Mouse (Mus musculus) megakaryocyte progenitor cell, adult 5-6 weeks (primary cell): Measurements from ENCODE around the gene Taar7b. TPM values are rescaled to one million over a fixed set of nuclear protein-coding genes. Genes with fewer than 3 reads are reported as not detected.

Experiments used
- ATAC-seq: replicated peaks from 2 replicates; pipeline ENCODE4 v1.8.0; 2016; ENCODE audit warnings: mild to moderate bottlenecking, moderate TSS enrichment, inconsistent platforms; ENCODE audit not compliant: poor library complexity
- total RNA-seq, 2 experiments: library from RNA; stranded (forward) in 1 of 2; stranded (reverse) in 1 of 2; fragments of 157-497, 149-512 nt in 1 of 2; fragments of 200-1000 nt in 1 of 2; gene quantifications; 2 replicates each; pipeline versions ENCODE4 v1.2.3 to v1.2.4; 2015 to 2017

The Taar7b gene
- total RNA-seq (2015) (not detected in 2 replicates), total RNA-seq (2017) (not detected in 2 replicates)

DNA sequence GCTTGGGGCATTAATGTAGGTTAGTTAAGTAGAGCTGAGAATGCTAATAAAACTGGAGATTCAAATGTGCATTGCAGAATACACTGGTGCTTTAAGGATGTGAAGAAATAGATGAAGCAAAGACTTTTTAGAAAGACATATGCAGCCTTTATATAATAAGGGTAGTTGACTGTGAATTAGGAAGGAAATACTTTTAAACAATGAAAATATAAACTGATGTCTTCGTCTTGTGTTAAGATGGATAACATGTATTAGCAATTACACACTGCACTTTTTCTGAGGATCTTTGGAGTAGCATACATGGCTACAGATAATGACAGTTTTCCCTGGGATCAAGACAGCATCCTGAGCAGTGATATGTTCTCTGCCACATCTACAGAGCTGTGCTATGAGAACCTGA, at the start of gene Taar7b:
TSS of gene Taar7b (plus strand) at position 301 of the 400 bp plus-strand sequence.
- ATAC-seq = no peak

DNA sequence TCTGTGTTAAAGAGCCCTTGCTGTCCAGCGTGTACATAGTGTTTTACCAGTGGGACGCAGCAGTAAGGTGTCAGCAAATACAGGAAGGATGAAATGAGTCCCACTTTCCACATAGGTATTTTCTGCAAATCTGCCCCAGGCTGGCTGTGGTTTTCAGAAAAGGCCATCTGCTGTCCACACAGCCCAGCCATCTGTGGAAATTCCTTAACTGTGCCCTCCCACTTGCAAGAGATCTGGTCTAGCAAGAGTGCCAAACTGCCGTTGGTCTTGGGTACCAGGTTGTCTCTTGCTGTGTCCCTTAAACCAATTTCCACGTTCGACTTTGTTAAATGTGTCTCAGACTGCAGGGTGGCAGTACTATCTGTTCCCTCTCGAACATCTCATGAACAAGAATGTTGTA, 48.0 kb upstream of the Taar7b start:
- no peak for ATAC-seq

DNA sequence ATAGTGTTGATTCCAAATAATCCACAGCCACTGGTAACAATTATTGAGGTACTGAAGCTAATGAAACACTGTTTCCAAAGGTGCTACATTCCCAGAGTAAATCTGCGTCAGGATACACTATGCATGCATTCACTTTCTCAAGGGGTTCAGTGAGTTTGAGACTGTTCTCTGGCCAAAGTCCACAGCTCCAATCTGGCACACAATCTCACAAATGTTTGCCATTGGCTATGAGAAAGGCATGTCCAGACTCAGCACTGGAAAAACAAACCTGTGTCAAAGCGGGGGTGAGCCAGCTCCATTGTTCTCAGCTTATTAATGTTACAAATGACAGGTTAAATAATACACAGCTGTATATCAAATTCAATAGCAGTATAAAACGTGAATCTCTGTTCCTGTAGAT, 40.7 kb upstream of the Taar7b start:
- no peak for ATAC-seq

DNA sequence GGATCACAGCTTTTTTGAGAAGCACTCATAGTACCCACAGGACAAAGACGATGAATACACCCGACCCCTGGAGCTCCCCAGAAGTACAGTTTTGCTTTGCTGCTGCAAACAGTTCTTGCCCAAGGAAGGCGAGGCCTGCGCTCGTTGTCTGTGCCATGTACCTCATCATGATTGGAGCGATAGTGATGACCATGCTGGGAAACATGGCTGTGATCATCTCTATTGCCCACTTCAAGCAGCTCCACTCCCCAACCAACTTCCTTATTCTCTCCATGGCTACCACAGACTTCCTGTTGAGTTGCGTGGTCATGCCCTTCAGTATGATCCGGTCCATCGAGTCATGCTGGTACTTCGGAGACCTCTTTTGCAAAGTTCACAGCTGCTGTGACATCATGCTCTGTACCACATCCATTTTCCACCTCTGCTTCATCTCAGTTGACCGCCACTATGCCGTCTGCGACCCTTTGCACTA, 39.3 kb upstream of the Taar7b start, which contains the start of gene Taar4:
TSS of gene Taar4 (plus strand) at position 51 of the 472 bp plus-strand sequence.
- peak; percentile 87 for ATAC-seq

DNA sequence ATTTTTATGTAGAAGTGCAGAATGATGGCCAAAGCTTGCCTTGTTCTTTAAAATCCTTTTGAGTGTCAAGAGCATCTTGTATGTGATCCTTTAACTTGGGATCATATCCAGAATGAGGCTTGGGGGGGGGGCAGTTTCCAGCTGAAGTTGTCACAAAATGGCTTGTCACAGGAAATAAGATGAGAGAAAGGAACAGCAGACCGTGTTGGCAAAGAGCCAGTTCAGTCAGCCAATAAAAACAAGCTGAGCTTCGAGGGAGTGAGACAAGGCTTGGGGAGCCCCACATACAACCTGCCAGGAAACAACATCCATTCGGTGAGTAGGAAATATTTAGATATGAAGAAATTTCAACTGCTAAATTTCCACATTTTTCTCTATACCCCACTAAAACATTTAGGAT, 36.3 kb upstream of the Taar7b start:
- no peak for ATAC-seq

DNA sequence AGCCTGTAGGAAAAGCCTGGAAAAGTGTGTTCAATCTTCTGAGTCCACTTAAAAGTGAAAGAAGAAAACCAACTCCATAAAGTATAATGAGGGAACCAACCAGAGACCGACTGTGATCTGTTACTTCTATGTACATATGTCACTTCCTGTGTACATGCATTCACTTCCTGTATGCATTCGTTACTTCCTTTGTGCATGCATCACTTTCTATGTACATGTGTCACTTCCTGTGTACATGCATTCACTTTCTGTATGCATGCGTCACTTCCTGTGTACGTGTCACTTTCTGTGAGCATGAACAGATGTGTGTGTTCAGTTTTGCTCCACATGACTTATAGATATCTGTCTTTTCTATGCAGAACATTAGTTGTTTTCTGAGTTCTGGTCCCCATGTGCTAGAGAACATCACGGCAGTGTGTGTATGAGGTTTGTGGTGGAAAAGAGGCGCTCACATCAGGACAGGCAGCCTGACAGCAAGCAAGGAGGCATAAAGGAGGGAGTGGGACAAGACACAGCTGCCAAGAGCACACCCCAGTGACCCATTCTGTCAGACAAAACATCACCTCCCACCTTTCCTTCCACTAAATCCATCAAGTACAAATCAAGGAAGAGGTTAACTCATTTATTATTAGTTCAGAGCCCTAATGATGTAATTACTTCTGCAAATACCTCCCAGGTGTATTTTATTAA, 34.7 kb upstream of the Taar7b start:
- ATAC-seq = peak; percentile 58

DNA sequence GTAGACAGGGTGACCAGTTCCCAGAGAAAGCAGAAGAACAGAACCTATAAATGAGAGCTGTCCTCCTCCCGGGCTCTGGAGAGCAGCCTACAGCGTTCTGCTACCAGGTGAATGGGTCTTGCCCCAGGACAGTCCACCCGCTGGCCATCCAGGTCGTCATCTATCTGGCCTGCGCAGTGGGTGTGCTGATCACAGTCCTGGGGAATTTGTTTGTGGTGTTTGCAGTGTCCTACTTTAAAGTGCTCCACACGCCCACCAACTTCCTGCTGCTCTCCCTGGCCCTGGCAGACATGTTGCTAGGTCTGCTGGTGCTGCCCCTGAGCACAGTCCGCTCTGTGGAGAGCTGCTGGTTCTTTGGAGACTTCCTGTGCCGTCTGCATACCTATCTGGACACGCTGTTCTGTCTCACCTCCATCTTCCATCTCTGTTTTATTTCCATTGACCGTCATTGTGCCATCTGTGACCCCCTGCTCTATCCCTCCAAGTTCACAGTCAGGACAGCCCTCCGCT, 29.0 kb upstream of the Taar7b start, which contains the start of gene Taar5:
TSS of gene Taar5 (plus strand) at position 51 of the 510 bp plus-strand sequence.
- no peak for ATAC-seq

DNA sequence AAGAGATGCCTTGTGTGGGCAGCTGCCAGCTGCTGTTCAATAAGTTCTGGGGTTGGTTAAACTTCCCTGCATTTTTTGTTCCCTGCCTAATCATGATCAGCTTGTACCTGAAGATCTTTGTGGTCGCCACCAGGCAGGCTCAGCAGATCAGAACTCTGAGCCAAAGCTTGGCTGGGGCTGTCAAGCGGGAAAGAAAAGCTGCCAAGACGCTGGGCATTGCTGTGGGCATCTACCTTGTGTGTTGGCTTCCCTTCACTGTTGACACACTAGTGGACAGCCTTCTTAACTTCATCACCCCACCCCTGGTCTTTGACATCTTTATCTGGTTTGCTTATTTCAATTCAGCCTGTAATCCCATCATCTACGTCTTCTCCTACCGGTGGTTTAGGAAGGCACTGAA, 28.5 kb upstream of the Taar7b start:
- no peak for ATAC-seq

DNA sequence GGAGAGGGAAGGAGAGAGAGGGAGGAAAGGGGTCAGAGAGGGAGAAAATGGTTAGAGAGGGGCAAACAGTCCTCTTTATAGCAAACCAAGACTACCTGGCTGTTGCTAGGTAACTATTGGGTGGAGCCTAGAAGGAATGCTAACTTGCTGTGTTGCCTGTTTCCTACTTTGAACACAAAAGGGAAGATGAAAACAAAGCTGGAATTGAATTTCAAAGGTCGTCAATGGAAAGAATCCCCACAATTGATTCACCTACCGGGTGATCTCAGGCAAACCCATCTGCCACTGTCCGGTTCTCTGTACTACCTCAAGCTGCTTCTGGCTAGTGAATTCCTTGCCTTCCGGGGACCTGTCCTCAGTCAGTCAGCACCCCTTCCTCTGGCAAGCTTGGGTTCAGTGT, 21.8 kb upstream of the Taar7b start:
- ATAC-seq = no peak

DNA sequence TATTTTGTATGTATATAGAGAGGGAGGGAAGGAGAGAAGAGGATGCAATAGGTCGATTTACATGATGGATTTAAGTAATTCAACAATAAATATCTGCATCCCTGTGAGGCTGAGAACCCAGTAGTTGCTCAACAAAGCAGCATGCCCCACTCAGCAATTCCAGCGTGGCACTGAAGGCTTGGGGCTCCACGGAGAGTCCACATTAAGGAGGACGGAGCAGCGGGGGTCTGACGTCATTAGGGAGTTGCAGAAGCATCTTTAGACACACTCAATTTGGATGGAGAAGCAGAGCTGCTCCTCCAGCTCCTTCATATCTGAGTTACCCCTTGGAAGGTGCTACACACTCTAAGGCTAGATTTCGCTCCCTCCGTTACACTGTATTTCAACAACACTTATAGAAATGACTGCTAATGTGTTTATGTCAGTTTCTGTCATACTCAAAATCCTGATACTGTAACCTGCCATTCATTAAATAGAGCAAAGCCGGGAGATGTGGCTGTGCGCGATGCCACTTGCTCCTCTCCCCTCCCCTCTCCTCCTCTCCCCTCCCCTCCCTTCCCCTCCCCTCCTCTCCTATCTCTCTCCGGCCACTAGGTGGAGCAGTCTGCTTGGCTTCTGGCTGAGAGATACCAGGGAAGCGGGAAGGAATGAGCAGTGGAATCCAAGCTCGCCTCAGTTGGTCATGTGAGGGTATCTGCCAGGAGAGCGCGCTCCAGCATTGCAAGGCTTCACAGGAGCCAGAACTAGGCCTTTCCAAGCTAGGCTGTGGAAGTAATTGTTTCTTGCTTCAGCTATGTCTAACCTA, 20.6 kb upstream of the Taar7b start:
- ATAC-seq = peak; percentile 100

DNA sequence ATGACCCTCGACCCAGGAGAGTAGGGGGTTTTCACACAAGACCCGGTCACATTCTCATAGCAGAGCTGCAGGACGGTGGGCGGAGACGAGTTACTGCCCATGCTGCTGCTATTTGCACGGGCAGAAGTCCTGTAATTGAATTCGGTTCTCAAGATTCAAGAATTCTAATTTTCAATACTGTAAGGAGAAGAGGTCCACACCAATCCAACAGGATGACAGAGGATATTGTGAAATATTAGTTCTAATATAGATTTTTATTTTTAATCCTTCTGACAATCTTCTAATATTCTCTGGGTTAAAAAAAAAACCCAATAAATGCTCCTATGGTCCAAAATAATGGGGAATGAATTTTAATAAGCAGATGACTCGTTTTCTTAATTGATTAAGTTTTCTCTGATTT, 14.2 kb upstream of the Taar7b start, which contains the start of gene Taar6:
TSS of gene Taar6 (minus strand) at position 101 of the 400 bp plus-strand sequence.
- no peak for ATAC-seq

DNA sequence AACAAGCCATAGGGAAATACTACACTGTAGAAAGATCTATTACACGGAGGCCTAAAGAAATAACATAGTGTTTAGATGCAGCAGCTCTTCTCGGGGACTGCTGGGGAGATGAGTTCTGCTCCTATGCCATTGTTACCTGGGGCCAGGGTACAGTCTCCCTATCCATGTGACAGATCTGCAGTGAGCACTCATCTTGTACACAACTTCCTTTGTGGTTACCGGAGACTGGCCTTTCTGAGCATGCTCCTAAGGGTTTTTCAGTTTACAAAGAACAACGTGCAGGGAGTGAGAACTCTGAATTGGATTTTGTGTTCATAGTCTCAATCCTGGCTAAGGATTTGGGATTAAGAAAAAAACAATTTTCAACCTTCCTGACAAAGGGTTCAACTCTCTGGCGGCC, 13.3 kb upstream of the Taar7b start:
- ATAC-seq = peak; percentile 61

DNA sequence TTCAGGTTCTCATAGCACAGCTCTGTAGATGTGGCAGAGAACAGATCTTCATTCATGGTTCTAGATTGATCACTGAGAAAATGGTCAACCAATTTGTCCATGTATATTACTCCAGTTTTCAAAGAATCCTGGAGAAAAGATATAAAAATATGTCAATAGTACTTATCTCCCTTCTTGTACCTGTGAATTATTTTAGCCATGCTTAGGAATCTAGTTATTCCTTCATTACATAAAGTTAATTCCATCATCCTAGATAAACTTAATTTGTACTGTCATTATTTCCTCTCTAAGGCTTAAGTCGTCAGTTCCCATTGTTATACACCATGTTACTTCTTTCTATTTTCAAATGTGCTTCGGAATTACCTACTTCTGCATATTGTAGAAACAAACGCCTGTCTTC, 6.4 kb upstream of the Taar7b start, which contains the start of gene Taar7a:
TSS of gene Taar7a (minus strand) at position 101 of the 400 bp plus-strand sequence.
- no peak for ATAC-seq

DNA sequence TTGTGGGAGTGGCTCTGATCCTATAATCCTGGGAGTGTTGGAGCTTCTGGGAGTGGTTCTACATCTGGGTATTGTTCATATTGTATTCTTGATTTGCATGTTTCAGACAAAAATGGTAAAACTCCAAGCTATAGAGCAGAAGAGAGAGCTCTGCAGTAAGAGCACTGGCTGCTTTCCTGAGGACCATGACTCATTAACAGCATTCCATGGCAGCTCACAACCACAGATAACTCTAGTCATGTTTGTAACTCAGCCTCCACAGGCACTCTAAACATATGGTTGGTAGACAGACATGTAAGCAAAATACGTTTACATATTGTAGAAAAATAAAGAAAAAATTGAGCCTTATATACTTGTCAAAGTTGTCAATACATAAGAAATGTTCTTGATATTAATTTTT, 6.7 kb downstream of the Taar7b start:
- ATAC-seq = no peak

DNA sequence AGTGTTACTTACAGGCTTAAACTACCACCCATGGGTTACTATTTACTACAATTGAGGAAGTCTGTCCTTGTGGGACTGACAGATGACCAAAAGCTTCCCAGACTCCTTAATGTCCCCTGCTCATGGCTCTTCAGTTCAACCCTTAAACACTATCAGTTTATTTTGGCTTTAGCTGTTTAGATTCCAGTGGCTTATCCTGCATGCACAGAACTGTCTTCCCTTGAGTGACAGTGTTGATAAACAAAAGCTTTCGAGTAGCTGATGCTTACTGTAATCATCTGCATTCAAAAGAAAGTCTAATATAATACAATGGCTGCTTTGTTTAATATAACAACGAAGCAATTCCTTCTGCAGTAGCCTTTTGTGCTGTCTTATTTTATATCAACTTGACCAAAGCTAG, 7.3 kb downstream of the Taar7b start:
- peak; percentile 90 for ATAC-seq

DNA sequence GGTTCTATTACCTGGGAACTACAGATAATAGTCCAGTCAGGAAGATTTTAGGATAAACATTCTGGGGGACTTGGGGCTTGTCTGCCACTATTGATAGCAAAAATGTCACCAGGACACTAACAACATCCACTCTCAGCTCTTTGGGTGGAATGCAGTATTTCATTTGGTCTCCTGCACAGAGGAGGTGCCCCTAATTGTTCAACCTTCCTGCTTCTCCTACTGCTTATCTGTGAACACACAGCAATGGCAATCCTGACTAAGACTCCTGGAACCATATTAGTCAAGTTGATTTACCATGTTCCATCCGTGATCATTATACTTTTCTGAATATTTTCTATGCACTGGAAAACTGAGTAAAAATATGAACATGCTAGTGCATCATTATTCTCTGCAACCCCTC, 8.4 kb downstream of the Taar7b start:
- no peak; the same call in 1 of the 2 replicates for ATAC-seq

DNA sequence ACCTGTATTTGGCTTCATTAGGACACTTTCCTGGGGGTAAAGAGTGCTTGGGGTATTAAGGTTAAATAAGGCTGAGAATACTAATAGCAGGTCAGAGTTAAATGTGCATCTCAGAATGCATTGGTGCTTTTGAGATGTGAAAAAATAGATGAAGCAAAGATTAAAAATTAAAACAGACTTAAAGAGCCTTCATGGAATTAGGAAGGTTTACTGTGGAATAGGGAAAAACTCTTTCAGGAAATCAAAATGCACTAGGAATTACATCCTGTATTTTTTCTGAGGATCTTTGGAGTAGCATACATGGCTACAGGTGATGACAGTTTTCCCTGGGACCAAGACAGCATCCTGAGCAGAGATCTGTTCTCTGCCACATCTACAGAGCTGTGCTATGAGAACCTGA, 27.2 kb downstream of the Taar7b start, which contains the start of gene Taar7d:
TSS of gene Taar7d (plus strand) at position 301 of the 400 bp plus-strand sequence.
- no peak for ATAC-seq

DNA sequence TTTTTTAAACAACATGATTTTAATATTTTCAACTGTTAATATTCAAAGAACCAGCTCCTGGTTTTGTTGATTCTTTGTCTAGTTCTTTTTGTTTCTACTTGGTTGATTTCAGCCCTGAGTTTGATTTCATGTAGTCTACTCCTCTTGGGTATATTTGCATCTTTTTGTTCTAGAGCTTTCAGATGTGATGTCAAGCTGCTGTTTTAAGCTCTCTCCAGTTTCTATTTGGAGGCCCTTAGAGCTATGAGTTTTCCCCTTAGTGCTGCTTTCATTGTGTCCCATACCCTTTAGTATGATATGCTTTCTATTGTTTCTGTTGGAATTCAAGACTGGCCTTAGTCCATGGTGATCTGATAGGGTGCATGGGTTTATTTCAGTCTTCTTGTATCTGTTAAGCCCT, 31.6 kb downstream of the Taar7b start:
- ATAC-seq = no peak

DNA sequence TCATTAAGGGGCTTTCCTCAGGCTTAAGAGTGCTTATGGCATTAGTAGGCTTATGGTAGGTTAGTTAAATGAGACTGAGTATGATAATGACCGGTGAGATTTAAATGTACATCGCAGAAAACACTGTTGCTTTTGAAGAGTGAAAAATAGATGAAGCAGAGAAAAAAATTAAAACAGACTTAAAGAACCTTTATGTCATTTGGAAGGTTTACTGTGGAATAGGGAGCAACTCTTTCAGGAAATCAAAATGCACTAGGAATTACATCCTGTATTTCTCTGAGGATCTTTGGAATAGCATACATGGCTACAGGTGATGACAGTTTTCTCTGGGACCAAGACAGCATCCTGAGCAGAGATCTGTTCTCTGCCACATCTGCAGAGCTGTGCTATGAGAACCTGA, 37.6 kb downstream of the Taar7b start, which contains the start of gene Taar7e:
TSS of gene Taar7e (plus strand) at position 301 of the 400 bp plus-strand sequence.
- no peak for ATAC-seq

DNA sequence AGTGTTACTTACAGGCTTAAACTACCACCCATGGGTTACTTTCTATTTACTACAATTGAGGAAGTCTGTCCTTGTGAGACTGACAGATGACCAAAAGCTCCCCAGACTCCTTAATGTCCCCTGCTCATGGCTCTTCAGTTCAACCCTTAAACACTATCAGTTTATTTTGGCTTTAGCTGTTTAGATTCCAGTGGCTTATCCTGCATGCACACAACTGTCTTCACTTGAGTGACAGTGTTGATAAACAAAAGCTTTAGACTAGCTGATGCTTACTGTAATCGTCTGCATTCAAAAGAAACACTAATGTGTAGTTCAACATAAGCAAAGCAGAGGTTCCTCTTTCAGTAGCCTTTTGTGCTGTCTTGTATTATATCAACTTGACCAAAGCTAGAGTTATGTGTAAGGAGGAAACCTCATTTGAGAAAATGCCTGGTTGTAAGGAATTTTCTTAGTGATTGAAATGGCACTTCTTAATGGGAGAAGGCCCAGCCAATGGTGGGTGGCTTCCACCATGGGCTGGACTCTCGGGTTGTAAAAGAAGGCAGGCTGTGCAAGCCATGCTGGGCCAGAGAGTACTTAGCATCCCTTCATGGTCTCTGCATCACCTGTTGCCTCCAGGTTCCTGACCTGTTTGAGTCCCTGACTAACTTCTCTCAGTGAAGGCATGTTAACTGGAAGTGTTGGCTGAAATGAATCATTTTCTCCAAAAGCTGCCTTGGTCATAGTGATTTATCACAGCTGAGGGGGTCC, 40.6 kb downstream of the Taar7b start:
- ATAC-seq = peak; percentile 96

DNA sequence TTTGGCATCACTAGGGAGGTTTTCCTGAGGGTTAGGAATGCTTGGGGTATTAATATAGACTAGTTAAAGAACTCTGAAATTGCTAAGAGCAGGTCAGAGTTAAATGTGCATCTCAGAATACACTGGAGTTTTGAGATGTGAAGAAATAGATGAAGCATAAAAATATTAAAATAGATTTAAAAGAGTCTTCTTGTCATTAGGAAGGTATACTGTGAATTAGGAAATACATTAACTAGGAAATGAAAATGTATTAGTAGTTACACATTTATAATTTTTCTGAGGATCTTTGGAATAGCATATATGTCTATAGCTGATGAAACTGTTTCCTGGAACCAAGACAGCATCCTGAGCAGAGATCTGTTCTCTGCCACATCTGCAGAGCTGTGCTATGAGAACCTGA, 49.5 kb downstream of the Taar7b start, which contains the start of gene Taar7f:
TSS of gene Taar7f (plus strand) at position 301 of the 400 bp plus-strand sequence.
- ATAC-seq = no peak
